In genomic region chr16:43464476-43465080, GRCm38 (mm10) we compare ENCODE assay signal across 8 mouse cellular contexts.
DNase-seq lines count a peak whose midpoint lies in the region; ATAC-seq and TF ChIP-seq lines count a peak whose summit lies in the region.

No protein-coding gene starts in this region.

- TF ChIP-seq POLR2A in liver, adult 2 months (IDR thresholded peaks at IDR 0.05; ENCODE audit: extremely low read depth, insufficient read depth, low read length): no peak
- TF ChIP-seq POLR2A in kidney, adult 2 months (IDR thresholded peaks at IDR 0.05; ENCODE audit: low read depth, low read length): no peak

- H3K79me2 ChIP-seq in liver, adult 2 months (ENCODE audit: control insufficient read depth, insufficient read depth, low read length): peaks cover 15% of the 10 kb centered on the region

- no peak overlapping the region for H3K4me3 ChIP-seq in liver, adult 2 months (ENCODE audit: insufficient read depth, low read depth, low read length)
- no peak overlapping the region for H3K4me3 ChIP-seq in kidney, adult 2 months (ENCODE audit: insufficient read depth, low read depth, low read length)
- H3K4me3 ChIP-seq in midbrain, embryonic 16.5 days (ENCODE audit: low read depth, low read length): no peak overlapping the region
- no peak overlapping the region for H3K4me3 ChIP-seq in liver, embryonic 11.5 days (ENCODE audit: low read depth, low read length)

- peak; percentile 41 for ATAC-seq in midbrain, embryonic 16.5 days
- no peak for ATAC-seq in liver, embryonic 11.5 days (replicated peaks; ENCODE audit: low FRiP score)
- ATAC-seq in inflammation-experienced regulatory T-cells, adult 6 months: no peak

- TF ChIP-seq CTCF in liver, adult 2 months (IDR thresholded peaks at IDR 0.05; ENCODE audit: low read depth, low read length): no peak
- no peak for TF ChIP-seq CTCF in kidney, adult 2 months (conservative IDR thresholded peaks at IDR 0.05; ENCODE audit: insufficient read depth, insufficient read length, low read depth, low read length)

- WGBS in liver, adult 2 months: 24% methylated on average over 10 of the region's 10 CpGs
- WGBS in kidney, adult 2 months: 16% methylated on average over 10 of the region's 10 CpGs
- 45% methylated on average over 10 of the region's 10 CpGs for WGBS in midbrain, embryonic 16.5 days
- 80% methylated on average over 10 of the region's 10 CpGs for WGBS in liver, embryonic 11.5 days

- peaks cover 26% of the 10 kb centered on the region for H3K4me1 ChIP-seq in liver, adult 2 months (ENCODE audit: control insufficient read depth, insufficient read depth, low read length)
- H3K4me1 ChIP-seq in kidney, adult 2 months (ENCODE audit: control insufficient read depth, insufficient read depth, low read length): peaks cover 32% of the 10 kb centered on the region
- peaks cover 14% of the 10 kb centered on the region for H3K4me1 ChIP-seq in midbrain, embryonic 16.5 days (ENCODE audit: control insufficient read depth, insufficient read depth, low read length)
- H3K4me1 ChIP-seq in liver, embryonic 11.5 days (replicated peaks; ENCODE audit: control insufficient read depth, insufficient read depth, low read length): no peaks in the 10 kb centered on the region

- DNase-seq in liver, adult 2 months (ENCODE audit: extremely low read depth, low read depth, low spot score): peak; percentile 71
- DNase-seq in liver: no peak
- DNase-seq in brain, adult 2 months (ENCODE audit: low read depth, low spot score): peak; percentile 79
- DNase-seq in gastrocnemius, postnatal 25 days: peak; percentile 86
- DNase-seq in kidney, adult 2 months: peak; percentile 92
- no peak for DNase-seq in liver, embryonic 11.5 days (ENCODE audit: low spot score)

- H3K36me3 ChIP-seq in liver, adult 2 months (ENCODE audit: control insufficient read depth, insufficient read depth, low read length): peaks cover 13% of the 10 kb centered on the region
- peaks cover 1% of the 10 kb centered on the region; the same call in 1 of the 2 replicates for H3K36me3 ChIP-seq in kidney, adult 2 months (ENCODE audit: control insufficient read depth, insufficient read depth, low read length)
- no peaks in the 10 kb centered on the region for H3K36me3 ChIP-seq in midbrain, embryonic 16.5 days (ENCODE audit: control insufficient read depth, insufficient read depth, low read length)
- H3K36me3 ChIP-seq in liver, embryonic 11.5 days (ENCODE audit: control insufficient read depth, insufficient read depth, low read length): no peaks in the 10 kb centered on the region

- no peaks in the 10 kb centered on the region for H3K9me3 ChIP-seq in midbrain, embryonic 16.5 days (replicated peaks; ENCODE audit: control insufficient read depth, low read length, poor library complexity, severe bottlenecking)
- no peaks in the 10 kb centered on the region for H3K9me3 ChIP-seq in liver, embryonic 11.5 days (ENCODE audit: control insufficient read depth, low read length)

- no peaks in the 10 kb centered on the region for H3K27me3 ChIP-seq in liver, adult 2 months (ENCODE audit: control insufficient read depth, insufficient read depth, low read length)
- H3K27me3 ChIP-seq in kidney, adult 2 months (replicated peaks; ENCODE audit: control insufficient read depth, insufficient read depth, low read length): no peaks in the 10 kb centered on the region
- H3K27me3 ChIP-seq in midbrain, embryonic 16.5 days (ENCODE audit: control insufficient read depth, insufficient read depth, low read depth, low read length): no peaks in the 10 kb centered on the region
- no peaks in the 10 kb centered on the region for H3K27me3 ChIP-seq in liver, embryonic 11.5 days (replicated peaks; ENCODE audit: control insufficient read depth, insufficient read depth, low read length)

- H3K9ac ChIP-seq in liver, adult 2 months (ENCODE audit: low read depth, low read length): no peak overlapping the region
- H3K9ac ChIP-seq in midbrain, embryonic 16.5 days (ENCODE audit: low read depth, low read length): no peak overlapping the region
- H3K9ac ChIP-seq in liver, embryonic 11.5 days (ENCODE audit: low read depth, low read length): no peak overlapping the region

- H3K27ac ChIP-seq in liver, adult 2 months (replicated peaks; ENCODE audit: insufficient read depth, low read depth, low read length): 0 out of 2 replicates have a peak overlapping the region, but pooled peaks have one; percentile 3
- H3K27ac ChIP-seq in kidney, adult 2 months (ENCODE audit: insufficient read depth, low read depth, low read length): peak overlapping the region; percentile 27
- no peak overlapping the region for H3K27ac ChIP-seq in midbrain, embryonic 16.5 days (ENCODE audit: low read length)
- no peak overlapping the region for H3K27ac ChIP-seq in liver, embryonic 11.5 days (ENCODE audit: low read depth, low read length)

- H3K4me2 ChIP-seq in midbrain, embryonic 16.5 days (ENCODE audit: low read length): no peak overlapping the region
- H3K4me2 ChIP-seq in liver, embryonic 11.5 days: no peak overlapping the region

Comparison
In these comparisons a context has a peak if more than half of its experiments do, and no peak if none do; other contexts are left out.
1. DNase-seq: peak in liver, adult 2 months (single experiment), brain, adult 2 months (single experiment), gastrocnemius, postnatal 25 days (single experiment) and kidney, adult 2 months (single experiment); none in liver (single experiment) and liver, embryonic 11.5 days (single experiment).
2. H3K27ac ChIP-seq: peak in liver, adult 2 months (single experiment) and kidney, adult 2 months (single experiment); none in midbrain, embryonic 16.5 days (single experiment) and liver, embryonic 11.5 days (single experiment).